Mouse (Mus musculus) CD4-positive, CD25-positive, alpha-beta regulatory T cell, adult 2 months (primary cell): ENCODE results near the gene Tomm5.
A peak's percentile ranks its signal among the peaks of the same experiment; 100 is the strongest.
"Not testable (repeated sequence)": the region's sequence is repeated elsewhere in the genome, so short reads cannot be mapped to it uniquely, and the experiment has no call there.

Experiments
- DNase-seq: peaks from one replicate; pipeline ENCODE4 v3.0.0-alpha.2; 2012; ENCODE audit warnings: low read depth, low spot score

Gene Tomm5

DNA sequence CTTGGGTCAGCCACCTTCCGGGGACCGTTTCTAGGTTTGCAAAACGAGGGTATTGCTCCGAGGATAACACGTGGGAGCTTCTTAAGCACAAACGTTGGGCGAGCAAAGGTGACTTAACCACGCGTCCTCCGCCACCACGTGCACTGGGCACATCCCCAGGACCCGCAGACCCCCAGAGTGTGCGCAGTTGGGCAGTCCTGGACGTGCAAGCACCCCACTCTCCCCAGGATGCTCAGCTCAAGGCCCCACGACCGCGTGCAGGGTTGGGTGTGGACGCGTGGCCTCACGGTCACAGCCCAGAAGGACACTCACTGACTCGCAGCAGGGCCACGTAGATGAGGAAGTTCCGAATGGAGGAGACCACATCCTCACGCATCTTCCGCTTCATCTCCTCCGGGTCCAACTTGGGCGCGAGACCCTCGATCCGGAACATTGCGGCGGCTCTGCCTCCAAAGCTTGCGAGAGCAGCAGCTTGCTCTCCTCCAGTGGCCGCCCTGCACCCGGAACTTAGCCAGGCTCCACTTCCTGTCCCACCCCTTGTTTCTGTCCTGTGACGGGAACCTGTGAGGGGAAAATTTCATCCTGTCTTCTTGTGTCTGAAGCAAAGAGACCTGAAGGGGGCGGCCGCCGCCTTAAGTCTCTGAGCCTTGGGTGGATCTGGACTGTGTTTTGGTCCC is at the start of gene Tomm5:
TSS of gene Tomm5 (minus strand) at position 514 of the 677 bp plus-strand sequence.
- DNase-seq, result peak; percentile 92

DNA sequence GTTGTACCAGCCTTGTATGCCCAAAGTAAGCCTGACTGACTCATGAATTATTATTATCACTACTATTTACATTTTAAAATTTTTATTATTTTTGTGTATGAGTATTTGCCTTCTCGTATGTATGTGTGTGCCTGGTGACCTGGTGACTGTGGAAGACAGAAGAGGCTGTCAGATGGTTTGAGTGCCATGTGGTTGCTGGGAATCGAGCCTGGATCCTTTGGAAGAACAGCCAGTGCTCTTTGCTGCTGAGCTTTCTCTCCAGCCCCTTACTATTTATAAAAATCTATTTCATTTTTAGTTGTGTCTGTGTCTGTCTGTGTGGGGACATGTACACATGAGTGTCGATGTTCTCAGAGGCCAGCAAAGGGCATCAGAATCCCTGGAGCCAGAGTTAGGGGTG is 48.5 kb upstream of the Tomm5 start:
- no peak for DNase-seq

DNA sequence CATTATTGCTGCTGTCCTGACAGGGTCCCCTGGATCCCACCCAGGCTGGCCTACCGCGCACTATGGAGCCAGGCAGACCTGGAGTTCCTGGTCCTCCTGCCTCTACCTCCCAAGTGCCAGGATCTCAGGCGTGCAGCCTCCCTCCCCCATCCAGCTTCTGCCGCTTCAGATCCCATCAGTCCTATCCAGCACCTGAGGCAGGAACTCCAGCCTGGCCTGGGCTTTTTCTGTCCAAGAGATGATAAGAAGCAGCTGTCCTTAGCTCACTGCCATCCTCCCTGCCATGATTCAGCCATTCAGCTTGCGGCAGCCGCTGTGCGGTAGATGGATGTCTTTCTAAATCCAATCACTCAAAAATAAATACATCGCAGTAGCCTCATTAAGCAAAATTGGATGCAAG is 35.1 kb upstream of the Tomm5 start:
- no peak for DNase-seq

DNA sequence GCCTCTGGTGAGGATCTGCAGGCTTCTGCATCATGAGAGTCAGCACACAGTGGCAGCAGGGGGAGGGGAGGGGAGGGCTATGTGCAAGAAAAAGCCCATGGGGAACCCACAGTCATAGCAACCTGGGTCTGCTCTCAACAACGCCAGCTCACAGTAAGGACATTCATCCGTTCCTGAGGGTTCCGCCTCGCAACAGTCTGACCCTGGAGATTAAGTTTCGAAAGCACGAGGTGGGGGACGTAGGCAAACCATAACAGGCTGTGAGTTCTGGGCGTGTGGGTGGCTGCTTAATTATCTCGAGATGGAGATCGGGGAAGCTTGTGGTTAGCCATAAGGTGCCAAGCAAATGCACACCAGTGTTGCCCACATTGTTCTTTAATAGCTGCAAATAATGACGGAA is 34.5 kb upstream of the Tomm5 start:
- no peak for DNase-seq

DNA sequence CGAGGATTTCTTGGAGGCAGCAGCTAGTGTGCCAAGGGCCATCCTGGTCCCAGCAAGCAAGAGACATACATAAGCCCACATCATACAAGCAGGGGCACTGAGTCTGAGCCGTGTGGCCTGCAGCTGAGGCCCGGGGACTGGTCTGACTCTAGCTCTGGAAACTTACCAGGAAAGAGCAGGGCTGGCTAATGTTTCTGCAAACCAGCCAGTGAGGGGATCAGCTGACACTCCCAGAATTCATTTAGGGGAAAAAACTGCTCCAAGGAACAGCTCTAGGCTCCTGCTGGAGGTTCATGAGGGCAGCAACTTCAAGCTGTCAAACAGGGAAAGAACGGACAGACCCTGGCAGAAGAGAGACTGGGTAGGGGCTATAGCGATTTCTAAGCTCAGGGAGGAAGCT is 33.9 kb upstream of the Tomm5 start:
- no peak for DNase-seq

- no peak for DNase-seq
Observed at GRCm38 (mm10) chr4:45137636-45138035, 29.7 kb upstream of the Tomm5 start.

DNA sequence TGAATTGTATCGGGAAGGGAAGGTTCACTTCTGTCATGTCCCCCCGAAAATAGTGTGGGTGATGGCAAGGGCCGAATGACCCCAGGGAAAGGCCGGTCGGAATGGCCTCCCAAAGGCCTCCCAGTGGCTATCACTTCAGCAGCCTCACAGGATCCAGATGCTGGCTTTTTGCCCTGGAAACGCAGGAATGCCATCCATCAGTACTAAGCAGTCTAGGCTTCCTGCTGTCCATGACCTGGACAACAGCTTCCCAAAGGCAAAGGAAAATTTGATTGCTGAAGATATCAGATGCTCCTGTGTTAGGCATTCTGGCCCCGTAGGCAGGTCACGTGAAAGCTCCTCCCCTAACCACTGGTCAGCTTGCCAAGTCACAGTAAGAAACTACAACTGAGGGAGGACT is 26.6 kb upstream of the Tomm5 start:
- no peak for DNase-seq

GRCm38 (mm10) chr4:45131021-45131420 is 23.1 kb upstream of the Tomm5 start:
- DNase-seq, result no peak

- DNase-seq, result no peak
Observed at GRCm38 (mm10) chr4:45121311-45121710, 13.4 kb upstream of the Tomm5 start.

- DNase-seq, result peak; percentile 11
Observed at GRCm38 (mm10) chr4:45108456-45109110, 669 bp upstream of the Tomm5 start.

DNA sequence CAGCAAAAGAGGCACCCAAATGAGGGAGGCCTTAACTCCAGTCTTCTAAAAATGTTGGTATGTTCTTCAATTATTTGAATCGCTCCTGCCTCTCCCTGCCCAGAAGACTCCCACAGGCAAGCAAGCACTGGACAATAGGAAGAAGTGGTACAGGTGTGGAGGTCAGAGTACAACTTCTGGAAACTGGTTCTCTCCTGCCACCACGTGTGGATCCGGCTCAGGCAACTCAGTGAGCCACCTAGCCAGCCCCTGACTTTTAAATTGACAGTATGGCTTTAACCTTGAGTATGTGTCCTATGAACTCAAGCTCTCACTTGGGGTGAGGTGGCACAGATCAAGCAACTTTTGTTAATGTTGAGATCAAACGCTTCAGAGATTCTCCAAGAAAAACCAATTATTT is 848 bp downstream of the Tomm5 start:
- DNase-seq, result peak; percentile 11

GRCm38 (mm10) chr4:45106409-45106808 is 1.5 kb downstream of the Tomm5 start:
- DNase-seq, result peak; percentile 23

DNA sequence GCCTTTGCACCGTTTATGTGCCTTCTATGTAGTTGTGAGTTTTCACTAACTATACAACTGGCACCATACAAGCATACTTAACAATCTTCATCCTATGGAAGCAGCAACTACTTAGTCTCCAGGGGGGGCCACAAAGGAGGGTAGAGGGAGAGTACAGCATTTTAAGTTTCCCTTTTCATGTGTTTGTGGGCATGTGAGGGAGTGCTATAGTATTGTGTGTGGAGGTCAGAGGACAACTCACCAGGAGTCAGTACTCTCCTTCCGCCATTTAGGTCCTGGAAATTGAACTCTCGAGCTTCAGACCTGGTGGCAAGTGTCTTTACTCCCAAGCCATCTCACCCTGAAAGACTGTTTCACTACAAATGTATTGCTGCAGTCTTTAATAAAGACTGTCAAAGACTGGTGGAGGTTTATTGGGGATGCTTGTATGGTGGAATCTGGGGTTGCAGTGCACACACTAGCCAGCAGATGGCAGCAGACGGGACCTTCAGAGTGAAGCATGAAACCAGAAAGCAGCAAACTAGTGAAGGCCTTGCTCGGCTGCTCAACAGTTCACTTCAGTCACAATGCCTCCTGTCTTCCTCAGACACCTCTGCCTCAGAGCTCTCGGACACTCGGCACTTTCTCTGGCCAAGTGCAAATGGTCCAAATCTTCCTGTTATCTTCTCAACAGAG is 10.6 kb downstream of the Tomm5 start:
- DNase-seq, result peak; percentile 87

GRCm38 (mm10) chr4:45084895-45085290 is 23.0 kb downstream of the Tomm5 start:
- DNase-seq, result no peak

GRCm38 (mm10) chr4:45084021-45084894 is 23.7 kb downstream of the Tomm5 start, which contains the start of gene Fbxo10:
TSS of gene Fbxo10 (minus strand) at chr4:45084604.
- DNase-seq, result peak; percentile 90

DNA sequence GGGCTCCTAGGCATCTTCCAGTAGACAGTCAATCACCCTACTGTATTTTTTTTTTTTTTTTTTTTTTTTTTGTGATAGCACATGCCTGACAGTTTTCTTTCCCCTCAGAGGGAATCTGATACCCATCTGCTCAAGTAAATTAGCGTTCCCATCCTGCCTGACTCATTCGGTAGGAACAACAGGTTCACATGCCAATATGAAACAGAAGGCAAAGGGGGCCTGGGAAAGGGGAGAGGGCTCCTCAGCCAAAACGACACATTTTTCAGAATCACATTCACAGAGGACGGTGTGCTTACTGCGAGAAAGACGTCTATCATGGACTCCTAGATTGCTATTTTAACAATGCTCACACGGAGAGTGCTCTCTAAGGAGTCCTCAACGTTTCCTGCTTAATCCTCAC is 24.4 kb downstream of the Tomm5 start:
- no peak for DNase-seq

DNA sequence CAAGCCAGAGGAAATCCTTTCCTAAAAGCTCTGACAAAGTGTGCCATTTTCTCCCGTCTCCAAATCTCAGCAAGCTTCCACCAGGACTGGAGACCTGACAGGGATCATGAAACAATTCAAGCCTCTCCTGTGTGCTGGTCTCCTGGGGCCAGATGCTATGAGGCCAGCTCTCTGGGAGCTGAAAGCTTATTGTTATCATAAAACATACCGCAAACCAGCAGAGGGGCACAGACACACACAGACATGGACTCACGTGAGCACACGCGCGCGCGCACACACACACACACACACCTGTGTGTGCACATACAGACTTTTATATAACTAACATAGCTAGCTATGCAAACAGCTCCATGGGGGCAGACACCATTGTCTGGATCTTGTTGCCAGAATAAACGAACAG is 25.0 kb downstream of the Tomm5 start:
- peak; percentile 18 for DNase-seq

DNA sequence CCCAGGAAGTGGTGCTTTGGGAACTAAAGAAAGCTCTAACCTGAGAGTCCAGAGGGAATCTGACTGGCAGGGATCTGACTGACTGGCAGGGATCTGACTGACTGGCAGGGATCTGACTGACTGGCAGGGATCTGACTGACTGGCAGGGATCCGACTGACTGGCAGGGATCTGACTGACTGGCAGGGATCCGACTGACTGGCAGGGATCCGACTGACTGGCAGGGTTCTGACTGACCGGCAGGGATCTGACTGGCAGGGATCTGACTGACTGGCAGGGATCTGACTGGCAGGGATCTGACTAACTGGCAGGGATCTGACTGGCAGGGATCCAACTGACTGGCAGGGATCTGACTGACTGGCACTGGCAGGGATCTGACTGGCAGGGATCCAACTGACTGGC is 26.9 kb downstream of the Tomm5 start:
- DNase-seq, result not testable (repeated sequence)

- no peak for DNase-seq
Observed at GRCm38 (mm10) chr4:45073544-45073943, 34.4 kb downstream of the Tomm5 start.

GRCm38 (mm10) chr4:45072261-45072973 is 35.5 kb downstream of the Tomm5 start:
- no peak for DNase-seq

DNA sequence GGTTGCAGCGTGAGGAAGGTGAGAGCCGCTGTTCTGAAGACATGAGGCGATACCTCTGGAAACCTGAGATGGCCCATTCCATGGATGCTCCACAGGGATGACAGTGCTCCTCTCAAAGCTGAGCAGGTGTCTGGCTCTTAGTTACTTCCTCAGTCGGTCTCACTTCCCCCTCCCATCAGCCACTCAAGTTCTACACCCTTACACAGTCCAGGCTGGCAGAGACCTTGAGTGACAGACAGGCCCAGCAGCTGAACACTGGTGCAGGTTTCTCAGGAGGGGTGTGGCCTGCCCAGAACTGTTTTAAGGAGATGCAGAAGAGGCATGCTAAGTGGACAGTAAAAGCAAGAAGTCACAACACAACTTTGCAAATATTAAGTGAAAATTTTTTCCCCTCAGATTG is 40.2 kb downstream of the Tomm5 start:
- DNase-seq, result no peak
